Mouse (Mus musculus): ENCODE measurements at regions not wholly inside any gene's neighbourhood (a gene's known extent, or its start where the extent isn't known, plus 50 kb on each side); places are given as distances from the start of the nearest gene placed in this dataset.
A peak's percentile ranks its signal among the peaks of the same experiment; 100 is the strongest.

DNA sequence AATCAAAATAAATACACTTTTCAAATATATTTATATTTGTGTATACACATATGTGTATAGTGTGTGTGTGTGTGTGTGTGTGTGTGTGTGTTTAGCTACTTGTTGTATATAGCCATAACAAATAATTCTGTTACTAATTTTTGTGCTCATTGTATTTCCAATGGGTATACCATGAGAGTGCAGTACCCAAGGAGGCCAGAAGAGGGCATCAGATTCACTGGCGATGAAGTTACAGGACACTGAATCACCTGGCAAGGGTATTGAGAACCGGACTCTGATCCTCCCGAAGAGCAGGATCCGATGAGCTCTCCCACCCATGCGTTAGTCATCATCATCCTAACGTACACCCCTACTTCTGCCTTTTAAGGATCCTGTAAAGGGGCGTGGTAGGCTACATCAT lies 249.3 kb upstream of the Rpl38 start:
- DNase-seq: no peak

DNA sequence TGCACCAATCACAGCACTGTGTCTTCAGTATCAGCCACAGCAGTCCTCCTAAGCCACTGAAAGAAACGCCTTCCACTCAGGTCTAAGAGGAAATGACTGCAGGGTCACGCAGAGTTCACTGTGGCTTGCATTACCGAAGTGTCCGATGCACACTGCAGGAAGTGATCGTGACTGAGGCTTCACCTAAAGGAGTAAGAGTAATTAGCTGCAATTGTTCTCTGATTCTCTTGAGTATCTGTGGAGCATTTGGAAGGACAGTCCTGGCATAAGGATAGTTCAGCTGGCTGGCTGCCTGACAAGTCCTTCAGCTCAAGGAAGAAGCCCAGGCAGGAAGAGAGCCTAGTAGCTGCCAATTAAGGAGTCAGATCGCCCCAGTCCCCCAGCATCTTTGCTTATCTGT lies 252.2 kb upstream of the Rpl38 start:
- no peak for DNase-seq

DNA sequence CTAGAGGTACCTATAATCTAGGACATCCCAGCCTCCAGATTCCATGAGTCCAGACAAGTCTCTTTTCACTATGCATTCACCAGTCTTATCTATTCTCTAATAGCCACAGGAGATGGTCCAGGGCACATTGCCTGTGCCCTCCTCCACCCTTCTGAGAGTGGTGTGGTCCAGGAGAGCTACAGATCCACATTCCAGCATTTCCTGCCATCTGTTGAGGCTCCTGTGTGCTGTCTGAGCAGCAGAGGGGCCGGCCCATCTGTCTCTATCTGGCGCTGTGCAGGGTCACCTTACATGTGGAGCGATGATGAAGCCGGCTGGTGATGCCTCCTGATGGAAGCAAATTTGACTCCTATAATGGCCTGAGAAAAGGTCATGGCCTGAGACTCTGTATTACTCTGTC lies 263.9 kb upstream of the Rpl38 start:
- no peak for DNase-seq

DNA sequence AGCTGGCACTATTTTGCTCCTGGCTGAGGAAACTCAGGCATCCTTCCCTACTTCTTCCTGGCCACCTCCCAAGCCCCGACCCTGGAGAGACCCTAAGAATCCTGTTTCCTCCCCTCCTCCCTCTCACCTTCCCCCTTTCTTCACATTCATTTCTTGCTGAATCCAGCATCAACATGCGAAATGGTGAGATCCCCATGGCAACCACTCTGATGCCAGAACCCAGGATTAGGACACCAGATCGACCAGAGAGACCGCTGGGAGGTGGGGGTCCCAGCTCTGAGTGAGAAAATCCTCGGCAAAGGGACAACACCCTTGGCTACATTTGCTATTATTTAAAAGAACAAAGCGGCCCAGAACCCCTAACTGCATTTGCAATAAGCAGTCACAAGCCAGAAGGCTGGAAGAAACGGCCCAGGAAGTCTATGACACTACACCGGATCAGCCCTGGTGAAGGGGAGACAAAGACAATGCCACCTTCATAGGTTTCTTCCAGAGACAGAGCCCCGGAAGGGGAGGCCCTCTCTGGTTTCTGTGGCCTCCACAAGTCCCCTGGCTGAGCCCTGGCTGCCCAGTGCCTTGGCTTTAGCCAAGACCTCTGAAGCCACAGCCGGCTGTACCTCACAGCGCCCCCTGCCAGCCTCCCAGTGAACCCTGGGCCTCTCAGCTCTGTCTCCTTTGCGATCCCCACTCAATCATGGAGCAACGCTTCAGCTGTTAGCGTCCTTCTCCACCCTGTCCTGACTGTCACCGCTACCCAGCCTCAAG lies 265.6 kb upstream of the Rpl38 start:
- no peak for DNase-seq

DNA sequence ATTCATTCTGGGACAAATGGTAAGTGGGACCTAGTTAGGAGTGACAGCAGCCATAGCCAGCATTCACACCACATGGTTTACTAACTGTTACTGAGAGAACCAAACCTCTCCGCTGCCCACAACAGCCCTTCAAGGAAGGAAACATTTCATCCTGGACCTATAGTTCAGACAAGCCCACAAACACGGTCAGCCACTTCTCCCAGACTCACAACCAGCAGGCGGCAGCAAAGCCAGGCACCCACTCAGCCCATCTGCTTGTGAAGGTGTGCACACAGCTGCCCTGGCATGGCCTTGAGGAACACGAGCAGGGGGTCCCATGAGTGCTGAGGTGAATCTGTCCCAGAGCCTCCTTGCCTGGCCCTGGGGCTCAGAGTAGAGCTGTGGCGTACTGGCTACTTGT lies 267.6 kb upstream of the Rpl38 start:
- no peak for DNase-seq

DNA sequence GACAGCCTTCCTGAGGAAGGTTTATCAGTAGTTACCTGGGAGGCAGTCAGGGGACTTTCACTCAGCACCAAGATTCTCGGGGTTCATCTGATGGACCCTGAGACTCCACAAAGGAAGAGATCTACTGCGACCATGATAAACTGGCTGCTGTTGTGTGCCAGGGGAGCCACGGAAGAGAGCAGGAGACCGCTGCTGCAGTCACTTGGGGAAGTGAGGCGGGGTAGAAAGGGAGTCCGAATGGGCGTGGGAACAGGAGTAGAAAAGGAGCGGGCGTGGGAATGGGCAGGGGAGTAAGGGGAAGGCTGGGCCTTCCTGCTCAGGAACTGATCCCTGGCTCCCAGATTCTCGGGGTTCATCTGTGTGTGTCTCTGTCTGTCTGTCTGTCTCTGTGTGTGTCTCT lies 276.2 kb upstream of the Rpl38 start:
- no peak for DNase-seq

DNA sequence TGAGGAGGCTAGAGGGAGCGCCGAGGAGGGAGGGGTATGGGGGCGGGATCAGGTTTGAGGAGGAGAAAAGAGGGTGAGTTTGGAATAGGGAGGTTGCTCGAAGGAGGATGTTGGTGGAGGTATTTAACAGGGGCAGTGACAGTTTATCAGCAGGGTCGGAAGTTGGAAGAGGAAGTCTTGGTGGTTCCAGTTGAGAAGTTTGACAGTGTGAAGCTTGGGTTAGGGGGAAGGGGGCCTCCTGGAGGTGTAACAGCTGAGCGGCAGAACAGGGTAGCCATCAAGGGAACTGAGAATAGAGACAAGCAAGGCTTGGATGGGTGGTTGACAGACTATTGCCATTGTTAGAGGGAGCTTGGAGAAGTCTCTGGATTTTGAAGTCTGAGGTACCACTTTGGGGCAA lies 276.8 kb upstream of the Rpl38 start:
- no peak for DNase-seq

DNA sequence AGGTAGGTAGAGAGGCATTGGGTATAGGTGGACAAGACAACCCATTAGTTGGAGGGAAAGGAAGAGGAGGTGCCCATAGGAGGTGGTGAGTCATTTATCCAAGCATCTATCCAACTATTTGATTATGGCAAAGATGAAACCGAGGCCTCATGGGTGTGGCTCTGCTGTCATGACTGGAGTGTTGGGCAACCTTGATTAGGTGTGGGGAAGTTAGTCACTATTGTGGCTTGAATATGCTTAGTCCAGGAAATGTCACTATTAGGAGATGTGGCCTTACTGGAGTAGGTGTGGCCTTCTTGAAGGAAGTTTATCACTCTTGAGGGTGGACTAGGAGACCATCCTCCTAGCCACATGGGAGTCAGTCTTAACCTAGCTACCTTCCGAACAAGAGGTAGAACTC lies 281.2 kb upstream of the Rpl38 start:
- DNase-seq: no peak

DNA sequence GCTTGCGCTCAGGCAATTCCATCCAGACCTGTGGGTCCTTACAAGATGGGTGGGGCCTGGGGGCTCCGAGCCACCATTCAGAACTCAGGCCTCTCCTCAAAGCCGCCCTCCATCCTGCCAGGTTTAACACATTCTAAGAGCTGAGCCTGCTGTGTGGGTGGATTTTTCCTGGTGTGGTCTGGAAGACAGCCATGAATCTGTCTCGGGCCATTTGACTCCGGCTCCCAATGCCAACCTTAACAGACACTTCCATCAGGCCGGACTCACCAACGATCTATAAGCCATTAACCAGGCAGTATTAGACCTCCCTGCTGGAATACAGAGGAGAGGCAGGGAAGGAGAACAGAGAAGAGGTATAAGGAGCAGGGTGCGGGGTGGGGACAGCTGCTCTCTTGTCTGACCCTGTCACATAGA lies 288.9 kb upstream of the Rpl38 start:
- DNase-seq: peak; percentile 54

DNA sequence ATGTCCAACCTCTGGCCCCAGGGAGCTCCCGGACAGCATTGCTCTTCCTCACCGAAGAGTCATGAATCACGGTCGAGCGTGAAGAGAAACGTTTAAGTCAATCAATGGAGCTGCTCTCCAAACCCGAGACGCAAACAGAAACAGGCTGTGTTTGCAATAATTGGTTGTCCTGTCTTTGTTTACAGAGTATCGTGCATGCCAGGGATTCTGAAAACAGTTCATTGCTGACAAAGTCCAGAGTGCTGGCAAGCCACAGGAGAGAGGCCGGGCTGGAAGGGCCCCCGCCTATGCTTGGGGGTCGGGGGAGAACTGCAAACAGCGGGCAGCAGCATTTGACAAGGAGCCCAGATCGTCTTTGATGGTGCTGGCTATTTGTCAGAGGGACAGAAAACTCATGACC lies 292.4 kb upstream of the Rpl38 start:
- DNase-seq: no peak

DNA sequence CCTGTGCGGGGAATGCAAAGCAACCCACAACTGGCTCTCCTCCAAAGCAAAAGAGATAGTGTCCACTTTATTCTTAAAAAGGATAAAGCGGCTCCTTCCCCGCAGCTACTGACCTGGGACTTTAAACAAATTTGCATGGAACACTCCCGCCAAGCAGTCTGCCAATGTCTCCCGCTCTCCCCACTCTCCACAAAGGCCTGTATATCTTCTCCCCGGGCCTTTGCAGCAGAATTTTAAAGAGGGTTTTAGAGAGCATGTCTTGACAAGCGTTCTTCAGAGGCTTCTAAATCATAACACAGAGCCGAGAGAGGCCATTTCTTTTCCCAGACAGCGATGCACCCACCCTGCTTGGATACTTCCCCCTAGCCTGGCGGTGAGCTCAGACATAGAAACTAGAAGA lies 297.6 kb upstream of the Rpl38 start:
- no peak for DNase-seq

DNA sequence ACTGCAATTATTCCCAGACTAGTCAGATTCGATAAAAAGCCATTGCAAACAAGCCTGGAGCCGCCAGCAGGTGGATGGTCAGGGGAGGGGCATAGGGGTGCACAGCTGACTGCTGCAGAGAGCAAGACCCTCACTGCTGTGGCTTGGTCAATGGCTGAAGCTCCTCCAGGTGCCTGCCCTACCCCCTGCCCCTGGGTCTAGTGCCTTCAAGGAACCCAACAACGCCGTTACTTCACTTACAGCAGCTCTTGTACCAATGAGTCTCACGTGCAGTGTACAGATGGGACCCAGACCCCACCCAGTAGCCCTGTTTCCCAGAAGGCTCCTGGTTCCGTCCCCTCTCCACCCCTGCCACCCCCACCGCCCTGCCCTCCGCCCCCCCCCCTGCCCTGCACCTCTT lies 300.5 kb upstream of the Rpl38 start:
- no peak for DNase-seq

DNA sequence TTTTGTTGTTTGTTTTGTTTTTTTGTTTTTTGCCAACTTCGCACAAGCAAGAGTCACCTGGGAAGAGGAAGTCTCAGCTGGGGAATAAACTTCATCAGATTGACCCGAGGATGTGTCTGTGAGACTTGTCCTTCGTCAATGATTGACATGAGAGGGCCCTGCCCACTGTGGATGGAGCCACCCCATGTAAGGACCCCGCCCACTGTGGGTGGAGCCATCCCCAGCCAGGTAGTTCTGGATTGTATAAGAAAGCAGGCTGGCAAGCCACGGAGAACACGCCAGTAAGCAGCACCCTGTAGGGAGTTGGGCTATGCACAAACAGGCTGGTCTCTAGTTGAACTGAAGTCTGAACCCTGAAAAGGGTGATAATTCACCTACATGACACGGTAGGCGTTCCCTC lies 294.1 kb upstream of the Sdk2 start:
- DNase-seq: peak; percentile 42

DNA sequence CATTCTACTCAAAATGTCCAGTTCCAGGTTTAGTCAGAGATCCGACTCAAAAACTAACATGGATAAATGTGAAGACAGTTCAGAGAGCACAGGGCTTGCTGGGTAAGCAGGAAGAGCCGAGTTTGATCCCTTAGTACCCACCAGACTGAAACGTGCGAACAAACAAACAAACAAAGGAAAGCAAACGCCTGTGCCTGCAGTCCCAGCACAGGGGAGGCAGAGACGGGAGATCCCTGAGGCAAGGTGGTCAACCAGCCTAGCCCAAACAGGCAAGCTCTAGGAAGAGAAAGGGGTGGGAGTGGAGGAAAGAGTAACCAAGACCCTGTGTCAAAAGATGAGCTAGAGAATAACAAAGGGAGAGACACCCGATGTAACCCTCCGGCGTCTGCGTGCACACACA lies 293.5 kb upstream of the Sdk2 start:
- no peak for DNase-seq

DNA sequence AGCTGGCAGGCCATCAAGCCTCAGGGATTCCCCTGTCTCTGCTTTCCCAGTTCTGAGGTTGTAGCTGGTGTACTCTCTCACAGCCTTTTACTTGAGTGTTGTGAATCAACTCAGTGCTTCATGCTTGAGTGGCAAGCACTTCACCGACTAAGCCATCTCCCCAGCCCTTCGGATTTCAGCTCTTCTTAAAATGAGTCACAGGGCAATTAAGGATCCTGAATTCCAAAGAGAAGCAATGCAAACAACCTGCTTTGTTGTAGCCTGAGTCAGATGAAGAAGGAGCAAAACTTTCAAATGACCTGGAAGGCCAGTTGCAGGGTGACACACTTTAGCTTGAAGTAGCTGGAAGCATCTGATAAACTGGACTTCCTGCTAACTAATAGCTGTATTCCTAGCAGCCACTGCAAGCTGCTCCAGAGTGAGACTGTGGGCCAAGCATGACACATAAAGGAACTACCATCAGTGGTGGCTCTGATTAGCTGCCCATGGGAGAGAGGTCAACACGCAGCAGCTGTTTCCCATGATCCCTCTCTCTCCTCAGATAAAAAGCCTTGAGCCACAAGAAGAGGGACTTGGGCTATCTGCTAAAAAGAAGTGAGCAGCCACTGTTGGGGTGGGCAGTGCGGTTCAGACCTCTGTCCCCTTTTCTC lies 285.4 kb upstream of the Sdk2 start:
- DNase-seq: no peak

DNA sequence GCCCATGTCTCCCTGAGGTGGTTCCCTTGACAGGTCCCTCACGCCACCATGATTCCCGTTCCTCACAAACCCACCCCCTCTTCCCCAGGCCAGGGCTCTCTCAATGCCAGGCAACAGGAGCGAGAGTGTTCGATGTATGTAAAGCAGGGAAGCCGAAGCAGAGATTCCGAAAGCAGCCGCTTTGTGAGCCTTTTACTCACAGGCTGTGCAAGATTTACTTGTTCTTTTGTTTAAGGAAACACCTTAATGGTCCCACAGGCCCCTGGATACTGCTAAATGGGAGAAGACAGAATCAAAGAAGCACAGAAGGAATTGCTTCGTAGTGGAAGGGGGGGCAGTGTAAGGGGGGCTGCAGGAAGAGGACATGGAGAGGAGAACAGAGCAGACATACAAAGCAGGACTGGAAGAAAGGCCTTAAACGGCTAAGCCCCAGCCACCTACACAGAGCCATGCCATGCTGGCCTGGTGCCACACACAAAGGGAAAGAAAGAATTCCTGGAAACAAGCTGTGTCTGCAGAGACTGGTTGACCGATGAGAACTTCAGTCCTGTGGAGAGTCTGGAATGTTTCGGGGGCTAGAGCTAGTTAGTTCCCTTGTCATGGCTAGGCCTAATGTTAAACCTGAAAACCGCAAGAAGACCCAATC lies 270.1 kb upstream of the Sdk2 start:
- no peak for DNase-seq

DNA sequence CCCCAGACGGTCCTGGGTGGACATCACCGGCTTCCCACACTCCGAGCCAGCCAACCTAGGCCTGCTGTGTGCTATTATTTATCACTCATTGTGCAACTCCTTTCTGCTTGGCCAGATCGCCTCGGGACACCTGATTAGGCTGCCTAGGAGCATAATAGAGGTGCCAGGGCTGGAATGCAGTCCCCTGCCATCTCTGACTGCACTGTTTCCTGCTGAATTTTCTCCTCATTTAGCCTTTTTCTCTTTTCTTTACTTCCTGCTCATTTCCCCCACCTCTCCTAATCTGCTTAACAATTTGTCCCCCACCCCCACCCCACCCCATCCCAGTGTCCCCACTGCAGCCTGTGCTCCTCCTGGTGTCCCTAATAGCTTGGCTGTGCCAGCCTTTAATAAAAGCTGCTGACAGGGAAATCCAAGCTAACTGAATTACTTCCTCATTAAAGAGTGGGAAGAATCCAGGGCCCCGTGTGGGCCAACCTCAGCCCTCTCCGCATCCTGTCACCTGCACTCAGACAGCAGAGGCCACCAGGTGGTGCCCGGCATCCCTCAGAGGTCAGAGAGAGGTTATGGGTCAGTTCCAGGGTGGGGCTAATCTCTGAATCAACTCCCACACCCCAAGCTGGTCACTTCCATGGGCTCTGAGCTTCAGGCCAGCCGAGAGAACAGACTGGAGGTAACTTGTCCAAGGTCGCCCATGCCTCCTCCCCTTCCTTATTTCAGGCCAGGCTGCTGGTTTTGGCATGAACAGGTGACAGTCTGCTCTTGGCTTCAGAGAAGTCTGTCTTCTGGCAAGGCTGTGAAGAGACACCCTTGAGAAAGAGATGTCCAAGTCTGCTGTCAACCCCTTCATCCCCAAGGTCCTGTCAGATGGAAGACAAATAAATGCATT lies 269.3 kb upstream of the Sdk2 start:
- no peak for DNase-seq

DNA sequence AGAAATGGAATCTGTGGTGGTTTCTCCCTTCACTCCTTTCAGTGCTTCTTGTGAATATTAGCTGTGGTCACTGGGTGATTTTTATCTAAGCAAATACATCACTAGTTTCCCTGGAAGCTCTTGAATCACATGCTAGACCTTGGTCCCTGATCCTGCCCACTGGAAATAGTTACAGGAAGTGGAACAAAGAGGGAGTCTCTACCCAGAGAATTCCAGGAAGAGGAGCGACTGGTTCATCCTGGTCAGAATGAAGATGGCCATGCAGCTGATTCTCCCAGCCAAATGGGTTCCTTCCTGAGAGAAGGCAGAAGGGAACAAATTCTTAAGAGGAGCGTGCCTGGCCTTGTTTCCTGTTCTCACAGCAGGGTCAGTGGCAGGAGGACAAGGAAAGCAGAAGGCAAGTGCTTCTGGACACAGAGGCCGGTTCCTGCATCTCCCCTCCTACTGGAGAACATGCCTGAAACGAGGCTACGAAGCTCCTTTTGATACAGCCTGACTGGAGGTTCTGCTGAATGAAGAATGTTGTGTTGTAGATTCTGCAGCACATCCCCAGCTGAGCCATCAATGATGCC lies 264.8 kb upstream of the Sdk2 start:
- no peak for DNase-seq

DNA sequence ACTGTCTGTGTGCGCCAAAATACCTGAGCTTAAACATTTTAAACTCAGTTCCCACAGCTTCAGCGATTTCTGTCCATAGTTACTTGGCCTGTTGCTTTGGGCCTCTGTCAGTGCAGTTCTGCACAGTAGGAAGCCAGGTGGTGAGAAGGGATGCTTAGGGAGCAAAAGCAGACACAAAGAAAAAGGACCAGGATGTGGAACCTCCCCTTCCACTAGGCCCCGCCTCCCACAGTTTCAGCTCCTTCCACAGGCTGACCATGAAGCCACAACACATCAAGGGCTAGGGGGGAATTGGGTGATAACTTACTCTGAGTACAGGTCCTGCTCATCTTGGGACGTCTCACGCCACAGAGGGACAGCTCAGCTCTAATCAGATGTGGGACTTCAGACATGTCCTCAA lies 263.5 kb upstream of the Sdk2 start:
- DNase-seq: no peak

DNA sequence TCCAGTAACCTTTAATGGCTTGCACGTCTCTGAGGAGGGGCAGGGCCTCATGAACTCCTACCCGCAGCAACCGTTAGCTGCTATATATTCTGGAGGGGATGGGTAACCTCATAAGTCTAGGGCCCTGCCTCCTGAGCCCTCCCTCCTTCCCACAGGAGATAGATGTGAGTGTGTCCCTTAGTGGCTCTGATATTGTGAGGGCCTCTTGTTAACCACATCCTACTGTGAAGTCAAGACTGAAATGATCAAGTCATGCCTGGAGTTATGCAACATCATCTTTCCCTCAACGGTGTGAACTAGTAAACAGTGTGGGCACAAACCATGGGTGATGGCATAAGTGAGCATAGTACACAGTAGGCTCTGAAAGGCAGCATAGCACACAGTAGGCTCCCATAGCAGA lies 255.8 kb upstream of the Sdk2 start:
- no peak for DNase-seq

DNA sequence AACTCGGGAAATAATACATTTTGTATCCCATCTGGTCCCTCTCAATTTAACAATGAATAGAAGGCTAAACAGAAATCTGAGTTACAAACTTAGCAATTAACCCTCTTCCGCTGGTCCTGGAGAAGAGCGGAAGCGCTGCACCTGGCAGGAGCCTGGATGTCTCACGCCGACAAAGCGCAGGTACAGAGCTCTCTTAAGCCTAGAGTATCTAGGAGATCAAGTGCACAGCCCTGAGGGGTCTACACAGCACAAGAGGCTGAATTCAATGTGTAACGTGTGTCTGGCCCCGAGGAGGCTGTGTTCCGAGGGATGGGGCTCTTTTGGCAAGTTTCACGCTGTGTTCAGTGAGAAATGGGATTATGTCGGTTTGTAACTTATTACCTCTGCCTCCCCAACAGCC lies 255.1 kb upstream of the Sdk2 start:
- no peak for DNase-seq

DNA sequence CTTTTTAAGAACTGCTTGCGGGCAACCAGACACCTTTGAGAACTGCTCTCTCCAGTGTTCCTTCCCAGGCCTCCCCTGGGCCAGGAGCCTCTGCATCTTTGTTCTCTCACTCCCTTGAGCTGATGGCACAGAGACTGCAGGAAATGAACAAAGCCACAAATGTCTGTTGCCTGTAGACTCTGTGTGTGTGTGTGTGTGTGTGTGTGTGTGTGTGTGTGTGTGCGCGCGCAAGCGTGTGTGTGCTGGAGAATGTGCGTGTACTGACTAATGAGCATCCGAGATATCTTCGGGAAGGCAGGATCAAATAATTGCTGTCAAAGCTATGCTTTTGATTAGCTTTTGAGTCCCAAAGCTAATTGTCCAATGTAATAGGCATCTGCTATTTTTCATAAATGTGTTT lies 254.7 kb upstream of the Sdk2 start:
- DNase-seq: no peak

DNA sequence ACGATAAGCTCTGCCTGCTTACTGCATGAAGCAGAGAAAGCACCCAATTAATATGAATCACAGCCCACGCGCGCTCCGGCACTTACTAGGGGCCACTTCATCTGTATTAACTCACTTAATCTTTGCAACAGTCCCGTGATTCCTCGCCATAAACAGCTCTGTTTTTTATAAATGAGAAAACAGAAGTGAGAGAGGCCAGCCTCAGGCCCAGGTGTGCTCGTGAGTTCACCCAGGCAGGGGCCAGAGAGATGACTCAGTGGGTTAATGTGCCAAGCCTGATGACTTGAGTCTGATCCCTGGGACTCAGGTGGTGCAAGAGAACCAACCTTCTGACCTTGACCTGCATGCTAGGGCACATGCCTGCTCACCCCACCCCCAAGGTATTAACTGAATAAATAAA lies 248.4 kb upstream of the Sdk2 start:
- DNase-seq: no peak
